Mouse (Mus musculus) embryonic facial prominence, embryonic 10.5 days (tissue): ENCODE results near the gene Rap1gap. TPM values are rescaled to one million over a fixed set of nuclear protein-coding genes. Genes with fewer than 3 reads are reported as not detected.

ENCODE experiments used
- DNase-seq: peaks from one replicate; pipeline ENCODE4 v3.0.0-alpha.2; 2017; ENCODE audit warnings: low spot score
- H3K27ac ChIP-seq: fragments of 300-500 bp; sonication (generic); replicated peaks from 2 replicates; pipeline ENCODE4 v1.5.1; 2016; ENCODE audit warnings: mild to moderate bottlenecking
- H3K27me3 ChIP-seq: fragments of 300-500 bp; sonication (generic); replicated peaks from 2 replicates; pipeline ENCODE4 v1.6.1; 2016; ENCODE audit warnings: low read depth, mild to moderate bottlenecking; ENCODE audit not compliant: poor library complexity, severe bottlenecking
- H3K36me3 ChIP-seq: fragments of 300-500 bp; sonication (generic); replicated peaks from 2 replicates; pipeline ENCODE4 v1.6.1; 2016; ENCODE audit warnings: mild to moderate bottlenecking, moderate library complexity
- H3K4me1 ChIP-seq: fragments of 300-500 bp; sonication (generic); 2 replicates; pipeline ENCODE4 v1.6.1; 2016
- H3K4me3 ChIP-seq: fragments of 300-500 bp; sonication (generic); 2 replicates; pipeline ENCODE4 v1.5.1; 2016; ENCODE audit warnings: mild to moderate bottlenecking, moderate library complexity
- H3K9me3 ChIP-seq: fragments of 300-500 bp; sonication (generic); 2 replicates; pipeline ENCODE4 v1.6.1; 2016; ENCODE audit warnings: mild to moderate bottlenecking
- WGBS: fragments of 180-500 bp; shearing (Covaris S2); methylation state at CpG from one replicate; pipeline ENCODE4 v1.1.7; 2016; 5-methylcytosine and 5-hydroxymethylcytosine counted together
- polyA plus RNA-seq: library from polyadenylated mRNA; unstranded; fragments of >200 nt; fragmentation: Nextera tagmentation; extraction: Ambion mirVana; gene quantifications from 2 replicates; pipeline ENCODE4 v1.2.1, GENCODE M21; 2016

The Rap1gap gene
- polyA plus RNA-seq, 1 experiment from 2014 or later: 6.9 TPM

- peaks cover 47% of the 10 kb centered on the region for H3K4me1 ChIP-seq
These were observed 65.6 kb downstream of the Rap1gap start for GRCm38 (mm10) chr4:137730134-137730533.

GRCm38 (mm10) chr4:137730757-137731156, 66.2 kb downstream of the Rap1gap start:
- Histone ChIP-seq H3K9me3 (no peaks in the 10 kb centered on the region), H3K4me1 (peaks cover 48% of the 10 kb centered on the region), H3K27me3 (peaks cover 66% of the 10 kb centered on the region), H3K4me3 (no peak overlapping the region), H3K27ac (no peak overlapping the region), H3K36me3 (no peaks in the 10 kb centered on the region)
- DNase-seq: no peak
- 82% methylated on average over 8 of the region's 8 CpGs for WGBS

More at GRCm38 (mm10) chr4:137730134-137730533, 65.6 kb downstream of the Rap1gap start:
- Histone ChIP-seq H3K9me3 (no peaks in the 10 kb centered on the region), H3K36me3 (no peaks in the 10 kb centered on the region), H3K27me3 (peaks cover 71% of the 10 kb centered on the region), H3K27ac (no peak overlapping the region), H3K4me3 (no peak overlapping the region)
- 19% methylated on average over 3 of the region's 3 CpGs for WGBS
- DNase-seq: peak; percentile 92

- H3K27ac ChIP-seq: peak overlapping the region; percentile 14; the same call in 1 of the 2 replicates
These were observed 67.4 kb downstream of the Rap1gap start for GRCm38 (mm10) chr4:137731891-137732290.

GRCm38 (mm10) chr4:137732361-137732760, 67.8 kb downstream of the Rap1gap start:
- H3K4me3 ChIP-seq: no peak overlapping the region
- no peak for DNase-seq
- H3K27ac ChIP-seq: no peak overlapping the region; the same call in 1 of the 2 replicates
- H3K27me3 ChIP-seq: peaks cover 54% of the 10 kb centered on the region
- 76% methylated on average over 3 of the region's 3 CpGs for WGBS
- no peaks in the 10 kb centered on the region for H3K36me3 ChIP-seq
- H3K4me1 ChIP-seq: peaks cover 54% of the 10 kb centered on the region
- H3K9me3 ChIP-seq: no peaks in the 10 kb centered on the region

More at GRCm38 (mm10) chr4:137731891-137732290, 67.4 kb downstream of the Rap1gap start:
- H3K9me3 ChIP-seq: no peaks in the 10 kb centered on the region
- H3K27me3 ChIP-seq: peaks cover 59% of the 10 kb centered on the region
- peaks cover 54% of the 10 kb centered on the region for H3K4me1 ChIP-seq
- 74% methylated on average over 10 of the region's 10 CpGs for WGBS
- H3K4me3 ChIP-seq: no peak overlapping the region
- H3K36me3 ChIP-seq: no peaks in the 10 kb centered on the region
- no peak for DNase-seq

GRCm38 (mm10) chr4:137732962-137733361, 68.4 kb downstream of the Rap1gap start:
- WGBS: 78% methylated on average over 3 of the region's 3 CpGs
- H3K27ac ChIP-seq: no peak overlapping the region; the same call in 1 of the 2 replicates

GRCm38 (mm10) chr4:137733459-137733858, 68.9 kb downstream of the Rap1gap start:
- Histone ChIP-seq H3K27me3 (peaks cover 43% of the 10 kb centered on the region), H3K4me1 (peaks cover 54% of the 10 kb centered on the region), H3K9me3 (no peaks in the 10 kb centered on the region), H3K27ac (no peak overlapping the region), H3K36me3 (no peaks in the 10 kb centered on the region), H3K4me3 (no peak overlapping the region)
- no peak for DNase-seq
- 69% methylated on average over 5 of the region's 5 CpGs for WGBS

More at GRCm38 (mm10) chr4:137732962-137733361, 68.4 kb downstream of the Rap1gap start:
- H3K4me3 ChIP-seq: no peak overlapping the region
- no peak for DNase-seq
- H3K36me3 ChIP-seq: no peaks in the 10 kb centered on the region
- no peaks in the 10 kb centered on the region for H3K9me3 ChIP-seq
- H3K4me1 ChIP-seq: peaks cover 54% of the 10 kb centered on the region
- H3K27me3 ChIP-seq: peaks cover 48% of the 10 kb centered on the region

GRCm38 (mm10) chr4:137736220-137736701, 71.7 kb downstream of the Rap1gap start:
- Histone ChIP-seq H3K4me3 (no peak overlapping the region), H3K36me3 (no peaks in the 10 kb centered on the region), H3K4me1 (peaks cover 53% of the 10 kb centered on the region), H3K9me3 (no peaks in the 10 kb centered on the region), H3K27me3 (peaks cover 17% of the 10 kb centered on the region), H3K27ac (peak overlapping the region; percentile 70)
- 54% methylated on average over 11 of the region's 11 CpGs for WGBS
- DNase-seq: no peak

- no peak for DNase-seq
- no peaks in the 10 kb centered on the region for H3K9me3 ChIP-seq
- no peaks in the 10 kb centered on the region for H3K36me3 ChIP-seq
- H3K27me3 ChIP-seq: 0 out of 2 replicates have a peak, but pooled peaks cover 4% of the 10 kb centered on the region
- WGBS: 48% methylated on average over 3 of the region's 3 CpGs
- H3K4me3 ChIP-seq: no peak overlapping the region
- H3K27ac ChIP-seq: no peak overlapping the region
- peaks cover 50% of the 10 kb centered on the region for H3K4me1 ChIP-seq
These were observed 73.2 kb downstream of the Rap1gap start for GRCm38 (mm10) chr4:137737760-137738159.

- Histone ChIP-seq H3K36me3 (no peaks in the 10 kb centered on the region), H3K4me1 (peaks cover 50% of the 10 kb centered on the region), H3K27ac (no peak overlapping the region), H3K9me3 (no peaks in the 10 kb centered on the region), H3K4me3 (peak overlapping the region; percentile 32), H3K27me3 (no peaks in the 10 kb centered on the region)
- peak; percentile 61 for DNase-seq
- 52% methylated on average over 9 of the region's 9 CpGs for WGBS
These were observed 74.8 kb downstream of the Rap1gap start for GRCm38 (mm10) chr4:137739151-137739923.

GRCm38 (mm10) chr4:137740350-137740749, 75.8 kb downstream of the Rap1gap start:
- no peaks in the 10 kb centered on the region for H3K27me3 ChIP-seq
- no peak for DNase-seq
- no peaks in the 10 kb centered on the region for H3K36me3 ChIP-seq
- no peaks in the 10 kb centered on the region for H3K9me3 ChIP-seq
- no peak overlapping the region for H3K4me3 ChIP-seq
- 88% methylated on average over 7 of the region's 7 CpGs for WGBS
- peaks cover 44% of the 10 kb centered on the region for H3K4me1 ChIP-seq
- no peak overlapping the region for H3K27ac ChIP-seq

GRCm38 (mm10) chr4:137743791-137744190, 79.3 kb downstream of the Rap1gap start:
- Histone ChIP-seq H3K4me3 (no peak overlapping the region), H3K27ac (no peak overlapping the region), H3K27me3 (no peaks in the 10 kb centered on the region), H3K9me3 (no peaks in the 10 kb centered on the region), H3K4me1 (peaks cover 14% of the 10 kb centered on the region), H3K36me3 (peaks cover 6% of the 10 kb centered on the region; the same call in 1 of the 2 replicates)
- no peak for DNase-seq
- 67% methylated on average over 7 of the region's 7 CpGs for WGBS

GRCm38 (mm10) chr4:137744433-137744918, 80.0 kb downstream of the Rap1gap start:
- no peak overlapping the region for H3K4me3 ChIP-seq
- peaks cover 6% of the 10 kb centered on the region; the same call in 1 of the 2 replicates for H3K36me3 ChIP-seq
- H3K4me1 ChIP-seq: peaks cover 14% of the 10 kb centered on the region
- peak; percentile 35 for DNase-seq
- H3K27ac ChIP-seq: peak overlapping the region; percentile 61; the same call in 1 of the 2 replicates
- 69% methylated on average over 13 of the region's 13 CpGs for WGBS
- no peaks in the 10 kb centered on the region for H3K27me3 ChIP-seq
- H3K9me3 ChIP-seq: no peaks in the 10 kb centered on the region
